Mouse (Mus musculus): ENCODE measurements around the gene Lrrfip2.

GRCm38 (mm10) chr9:111107863-111108262, 9.5 kb upstream of the Lrrfip2 start:
- TF ChIP-seq POLR2A (IDR thresholded peaks at IDR 0.05; ENCODE audit: low read depth, low read length) (no peak), CTCF (IDR thresholded peaks at IDR 0.05; ENCODE audit: borderline replicate concordance, insufficient read depth, low read length) (no peak)

Data from embryonic fibroblast, embryonic 13.5 days (primary cell).